Comparison of ENCODE assay signal across 8 mouse cellular contexts in genomic region chr17:30576946-30577345, GRCm38 (mm10). TPM values are rescaled to one million over a fixed set of nuclear protein-coding genes. Genes with fewer than 3 reads are reported as not detected.
A peak's percentile ranks its signal among the peaks of the same experiment; 100 is the strongest.
DNase-seq lines count a peak whose midpoint lies in the region; ATAC-seq lines count a peak whose summit lies in the region.

No protein-coding gene starts in this region.

- no peaks in the 10 kb centered on the region for H3K9me3 ChIP-seq in kidney, embryonic 14.5 days (ENCODE audit: control insufficient read depth, low read length)
- H3K9me3 ChIP-seq in hindbrain, embryonic 10.5 days: no peaks in the 10 kb centered on the region
- no peaks in the 10 kb centered on the region for H3K9me3 ChIP-seq in midbrain, embryonic 13.5 days

- peak overlapping the region; percentile 62 for H3K4me3 ChIP-seq in kidney, embryonic 14.5 days (ENCODE audit: low read length)
- H3K4me3 ChIP-seq in hindbrain, embryonic 10.5 days: peak overlapping the region; percentile 71
- peak overlapping the region; percentile 77 for H3K4me3 ChIP-seq in midbrain, embryonic 13.5 days (replicated peaks)

- peak overlapping the region; percentile 72 for H3K9ac ChIP-seq in kidney, embryonic 14.5 days (ENCODE audit: low read depth, low read length)
- peak overlapping the region; percentile 75 for H3K9ac ChIP-seq in midbrain, embryonic 13.5 days (replicated peaks)

- H3K27ac ChIP-seq in kidney, embryonic 14.5 days (ENCODE audit: low read depth, low read length): no peak overlapping the region
- peak overlapping the region; percentile 95 for H3K27ac ChIP-seq in hindbrain, embryonic 10.5 days
- peak overlapping the region; percentile 90; the same call in 1 of the 2 replicates for H3K27ac ChIP-seq in midbrain, embryonic 13.5 days

- no peak for DNase-seq in kidney, postnatal 10 days
- DNase-seq in ZHBTc4 (ENCODE audit: low read depth, low spot score): peak; percentile 46
- no peak for DNase-seq in hindbrain, embryonic 10.5 days (ENCODE audit: low spot score)
- DNase-seq in yolk sac, embryonic 10.5 days (ENCODE audit: low spot score): no peak
- no peak for DNase-seq in right cerebral cortex, postnatal 25 days
- no peak for DNase-seq in lung, postnatal 10 days

- no peaks in the 10 kb centered on the region for H3K27me3 ChIP-seq in kidney, embryonic 14.5 days (ENCODE audit: control insufficient read depth, insufficient read depth, low read length)
- no peaks in the 10 kb centered on the region for H3K27me3 ChIP-seq in hindbrain, embryonic 10.5 days (ENCODE audit: insufficient read depth, poor library complexity, severe bottlenecking)
- no peaks in the 10 kb centered on the region for H3K27me3 ChIP-seq in midbrain, embryonic 13.5 days

- WGBS in kidney, embryonic 14.5 days: 59% methylated on average over 12 of the region's 12 CpGs
- 68% methylated on average over 12 of the region's 12 CpGs for WGBS in hindbrain, embryonic 10.5 days
- WGBS in midbrain, embryonic 13.5 days: 64% methylated on average over 12 of the region's 12 CpGs

- no peak for ATAC-seq in kidney, embryonic 14.5 days (ENCODE audit: low FRiP score, low TSS enrichment)
- no peak for ATAC-seq in midbrain, embryonic 13.5 days

- H3K4me2 ChIP-seq in kidney, embryonic 14.5 days (replicated peaks; ENCODE audit: low read depth, low read length): peak overlapping the region; percentile 73
- H3K4me2 ChIP-seq in midbrain, embryonic 13.5 days (replicated peaks): peak overlapping the region; percentile 75

- H3K4me1 ChIP-seq in kidney, embryonic 14.5 days (ENCODE audit: control insufficient read depth, insufficient read depth, low read length): peaks cover 13% of the 10 kb centered on the region
- peaks cover 24% of the 10 kb centered on the region for H3K4me1 ChIP-seq in hindbrain, embryonic 10.5 days (replicated peaks)
- peaks cover 30% of the 10 kb centered on the region for H3K4me1 ChIP-seq in midbrain, embryonic 13.5 days (replicated peaks)

- H3K36me3 ChIP-seq in kidney, embryonic 14.5 days (ENCODE audit: control insufficient read depth, insufficient read depth, low read length): no peaks in the 10 kb centered on the region
- H3K36me3 ChIP-seq in hindbrain, embryonic 10.5 days: no peaks in the 10 kb centered on the region
- H3K36me3 ChIP-seq in midbrain, embryonic 13.5 days: no peaks in the 10 kb centered on the region

RNA-seq across cellular contexts. Expression of gene Btbd9, which starts 0.7 kb away (rescaled TPM):
- 34.1 and 52.5 TPM in 2 replicates for polyA plus RNA-seq in kidney, embryonic 14.5 days (2014; fragmentation: Nextera tagmentation; extraction: Ambion mirVana)
- polyA plus RNA-seq in hindbrain, embryonic 10.5 days (2016; fragmentation: Nextera tagmentation; extraction: Ambion mirVana): 66.1 and 67.3 TPM in 2 replicates
- 137 and 160 TPM in 2 replicates for polyA plus RNA-seq in midbrain, embryonic 13.5 days (2015; fragmentation: Nextera tagmentation; extraction: Ambion mirVana)

RNA-seq across cellular contexts. Expression of gene Dnah8, which starts 47.2 kb away (rescaled TPM):
- polyA plus RNA-seq in kidney, embryonic 14.5 days (2014; fragmentation: Nextera tagmentation; extraction: Ambion mirVana): 0.57 and 0.61 TPM in 2 replicates
- 1.0 and 1.3 TPM in 2 replicates for polyA plus RNA-seq in hindbrain, embryonic 10.5 days (2016; fragmentation: Nextera tagmentation; extraction: Ambion mirVana)
- 1.6 and 2.2 TPM in 2 replicates for polyA plus RNA-seq in midbrain, embryonic 13.5 days (2015; fragmentation: Nextera tagmentation; extraction: Ambion mirVana)

RNA-seq across cellular contexts. Expression of gene Glo1, which starts 49.7 kb away (rescaled TPM):
- polyA plus RNA-seq in kidney, embryonic 14.5 days (2014; fragmentation: Nextera tagmentation; extraction: Ambion mirVana): 233 and 242 TPM in 2 replicates
- 230 and 231 TPM in 2 replicates for polyA plus RNA-seq in hindbrain, embryonic 10.5 days (2016; fragmentation: Nextera tagmentation; extraction: Ambion mirVana)
- polyA plus RNA-seq in midbrain, embryonic 13.5 days (2015; fragmentation: Nextera tagmentation; extraction: Ambion mirVana): 156 and 162 TPM in 2 replicates
